Mouse (Mus musculus) CH12.LX (cell line): Measurements from ENCODE around the gene Mpst. TPM values are rescaled to one million over a fixed set of nuclear protein-coding genes. Genes with fewer than 3 reads are reported as not detected.

Source experiments
- polyA plus RNA-seq: library from polyadenylated mRNA; unstranded; fragments of >175 nt; gene quantifications from 2 replicates; pipeline ENCODE4 v1.2.1, GENCODE M21; 2012; ENCODE audit warnings: low read depth; ENCODE audit not compliant: insufficient read length
- total RNA-seq, 2 experiments: library from RNA; depleted of rRNA; stranded (reverse); fragments of 300-350 nt in 1 of 2; fragments of >200 nt in 1 of 2; gene quantifications; 2 replicates each; pipeline ENCODE4 v1.2.3; 2012 to 2014

Mpst gene
- total and polyA plus RNA-seq, 3 experiments: 24.4 to 46.3 (median 27.0) TPM

Other genes with a start within 250 kb of the Mpst start
- 72.1 and 84.9 TPM in 2 replicates for gene Ift27, start 232.3 kb upstream of the Mpst start, total RNA-seq (2012; rRNA removed)
- 67.1 and 84.1 TPM in 2 replicates for gene Ift27, start 232.3 kb upstream of the Mpst start, total RNA-seq (2014; rRNA removed)
- gene Ift27, start 232.3 kb upstream of the Mpst start, polyA plus RNA-seq: 82.1 and 87.2 TPM in 2 replicates
- 11.8 and 12.8 TPM in 2 replicates for gene Pvalb, start 200.0 kb upstream of the Mpst start, total RNA-seq (2012; rRNA removed)
- 10.0 and 11.4 TPM in 2 replicates for gene Pvalb, start 200.0 kb upstream of the Mpst start, total RNA-seq (2014; rRNA removed)
- gene Pvalb, start 200.0 kb upstream of the Mpst start, polyA plus RNA-seq: 16.4 and 21.0 TPM in 2 replicates
- gene Ncf4, start 161.6 kb upstream of the Mpst start, total RNA-seq (2012; rRNA removed): 213 and 339 TPM in 2 replicates
- gene Ncf4, start 161.6 kb upstream of the Mpst start, total RNA-seq (2014; rRNA removed): 177 and 188 TPM in 2 replicates
- 118 and 145 TPM in 2 replicates for gene Ncf4, start 161.6 kb upstream of the Mpst start, polyA plus RNA-seq
- gene Csf2rb2, start 100.7 kb upstream of the Mpst start, total RNA-seq (2012; rRNA removed): 15.6 and 21.6 TPM in 2 replicates
- 9.9 and 14.8 TPM in 2 replicates for gene Csf2rb2, start 100.7 kb upstream of the Mpst start, total RNA-seq (2014; rRNA removed)
- 56.5 and 56.6 TPM in 2 replicates for gene Csf2rb2, start 100.7 kb upstream of the Mpst start, polyA plus RNA-seq
- 146 and 179 TPM in 2 replicates for gene Csf2rb, start 80.7 kb upstream of the Mpst start, total RNA-seq (2012; rRNA removed)
- 124 and 134 TPM in 2 replicates for gene Csf2rb, start 80.7 kb upstream of the Mpst start, total RNA-seq (2014; rRNA removed)
- 222 and 269 TPM in 2 replicates for gene Csf2rb, start 80.7 kb upstream of the Mpst start, polyA plus RNA-seq
- gene Tex33, start 10.5 kb upstream of the Mpst start, total RNA-seq (2012; rRNA removed): not detected in 2 replicates
- not detected in 2 replicates for gene Tex33, start 10.5 kb upstream of the Mpst start, total RNA-seq (2014; rRNA removed)
- gene Tex33, start 10.5 kb upstream of the Mpst start, polyA plus RNA-seq: not detected in 2 replicates
- 1.8 and 2.0 TPM in 2 replicates for gene Tst, start 509 bp upstream of the Mpst start, total RNA-seq (2012; rRNA removed)
- gene Tst, start 509 bp upstream of the Mpst start, total RNA-seq (2014; rRNA removed): 0.66 and 0.67 TPM in 2 replicates
- gene Tst, start 509 bp upstream of the Mpst start, polyA plus RNA-seq: 0.56 and 0.57 TPM in 2 replicates
- not detected in 2 replicates for gene Kctd17, start 22.1 kb downstream of the Mpst start, total RNA-seq (2012; rRNA removed)
- gene Kctd17, start 22.1 kb downstream of the Mpst start, total RNA-seq (2014; rRNA removed): not detected in 2 replicates
- gene Kctd17, start 22.1 kb downstream of the Mpst start, polyA plus RNA-seq: not detected in 2 replicates
- gene Tmprss6, start 62.2 kb downstream of the Mpst start, total RNA-seq (2012; rRNA removed): 0.08 and 0.34 TPM in 2 replicates
- 0.24 TPM in 2 replicates for gene Tmprss6, start 62.2 kb downstream of the Mpst start, total RNA-seq (2014; rRNA removed)
- gene Tmprss6, start 62.2 kb downstream of the Mpst start, polyA plus RNA-seq: 0.54 and 0.70 TPM in 2 replicates
- 31.2 and 34.3 TPM in 2 replicates for gene Il2rb, start 88.9 kb downstream of the Mpst start, total RNA-seq (2012; rRNA removed)
- gene Il2rb, start 88.9 kb downstream of the Mpst start, total RNA-seq (2014; rRNA removed): 26.0 and 32.1 TPM in 2 replicates
- gene Il2rb, start 88.9 kb downstream of the Mpst start, polyA plus RNA-seq: 47.2 and 60.0 TPM in 2 replicates
- gene C1qtnf6, start 125.0 kb downstream of the Mpst start, total RNA-seq (2012; rRNA removed): 4.1 and 6.3 TPM in 2 replicates
- gene C1qtnf6, start 125.0 kb downstream of the Mpst start, total RNA-seq (2014; rRNA removed): 5.0 and 5.7 TPM in 2 replicates
- gene C1qtnf6, start 125.0 kb downstream of the Mpst start, polyA plus RNA-seq: 27.7 and 28.1 TPM in 2 replicates
- not detected in 2 replicates for gene Sstr3, start 138.3 kb downstream of the Mpst start, total RNA-seq (2012; rRNA removed)
- not detected in 2 replicates for gene Sstr3, start 138.3 kb downstream of the Mpst start, total RNA-seq (2014; rRNA removed)
- 0.14 and 0.36 TPM in 2 replicates for gene Sstr3, start 138.3 kb downstream of the Mpst start, polyA plus RNA-seq
- 314 and 453 TPM in 2 replicates for gene Rac2, start 166.4 kb downstream of the Mpst start, total RNA-seq (2012; rRNA removed)
- 142 and 160 TPM in 2 replicates for gene Rac2, start 166.4 kb downstream of the Mpst start, total RNA-seq (2014; rRNA removed)
- gene Rac2, start 166.4 kb downstream of the Mpst start, polyA plus RNA-seq: 883 and 942 TPM in 2 replicates
- gene Cyth4, start 190.6 kb downstream of the Mpst start, total RNA-seq (2012; rRNA removed): 42.2 and 51.9 TPM in 2 replicates
- 38.6 and 39.2 TPM in 2 replicates for gene Cyth4, start 190.6 kb downstream of the Mpst start, total RNA-seq (2014; rRNA removed)
- 75.3 and 80.5 TPM in 2 replicates for gene Cyth4, start 190.6 kb downstream of the Mpst start, polyA plus RNA-seq